Mouse (Mus musculus): ENCODE measurements around the gene Aars2. TPM values are rescaled to one million over a fixed set of nuclear protein-coding genes. Genes with fewer than 3 reads are reported as not detected.
A peak's percentile ranks its signal among the peaks of the same experiment; 100 is the strongest.

The Aars2 gene
- polyA plus RNA-seq, 1 experiment: 10.5 TPM

GRCm38 (mm10) chr17:45468302-45468701 lies 38.3 kb upstream of the Aars2 start:
- H3K27me3 ChIP-seq (ENCODE audit: control insufficient read depth, insufficient read depth, low read length): no peaks in the 10 kb centered on the region
- WGBS: 81% methylated on average over 5 of the region's 5 CpGs
- H3K36me3 ChIP-seq (ENCODE audit: control insufficient read depth, insufficient read depth, low read length): no peaks in the 10 kb centered on the region
- no peaks in the 10 kb centered on the region for H3K4me1 ChIP-seq (ENCODE audit: control insufficient read depth, insufficient read depth, insufficient read length, low read length)
- H3K27ac ChIP-seq (ENCODE audit: insufficient read depth, low read depth, low read length): no peak overlapping the region
- TF ChIP-seq POLR2A (IDR thresholded peaks at IDR 0.05; ENCODE audit: low read depth, low read length) (no peak), CTCF (IDR thresholded peaks at IDR 0.05; ENCODE audit: extremely low read depth, insufficient read length, insufficient replicate concordance, low read depth, low read length) (no peak)
- no peak overlapping the region for H3K4me3 ChIP-seq (ENCODE audit: low read depth, low read length)

- Histone ChIP-seq H3K4me1 (ENCODE audit: control insufficient read depth, insufficient read depth, insufficient read length, low read length) (no peaks in the 10 kb centered on the region), H3K36me3 (ENCODE audit: control insufficient read depth, insufficient read depth, low read length) (no peaks in the 10 kb centered on the region), H3K27ac (ENCODE audit: insufficient read depth, low read depth, low read length) (no peak overlapping the region), H3K4me3 (ENCODE audit: low read depth, low read length) (no peak overlapping the region), H3K27me3 (ENCODE audit: control insufficient read depth, insufficient read depth, low read length) (peaks cover 3% of the 10 kb centered on the region; the same call in 1 of the 2 replicates)
- 76% methylated on average over 7 of the region's 7 CpGs for WGBS
- TF ChIP-seq CTCF (IDR thresholded peaks at IDR 0.05; ENCODE audit: extremely low read depth, insufficient read length, insufficient replicate concordance, low read depth, low read length) (no peak), POLR2A (IDR thresholded peaks at IDR 0.05; ENCODE audit: low read depth, low read length) (no peak)
Observed at GRCm38 (mm10) chr17:45470726-45471125, 35.9 kb upstream of the Aars2 start.

- no peak overlapping the region for H3K27ac ChIP-seq (ENCODE audit: insufficient read depth, low read depth, low read length)
- H3K36me3 ChIP-seq (ENCODE audit: control insufficient read depth, insufficient read depth, low read length): no peaks in the 10 kb centered on the region
- H3K4me1 ChIP-seq (ENCODE audit: control insufficient read depth, insufficient read depth, insufficient read length, low read length): no peaks in the 10 kb centered on the region
- WGBS: 63% methylated on average over 6 of the region's 6 CpGs
- TF ChIP-seq POLR2A (IDR thresholded peaks at IDR 0.05; ENCODE audit: low read depth, low read length): no peak
- no peak for TF ChIP-seq CTCF (IDR thresholded peaks at IDR 0.05; ENCODE audit: extremely low read depth, insufficient read length, insufficient replicate concordance, low read depth, low read length)
- no peak overlapping the region for H3K4me3 ChIP-seq (ENCODE audit: low read depth, low read length)
- peaks cover 3% of the 10 kb centered on the region; the same call in 1 of the 2 replicates for H3K27me3 ChIP-seq (ENCODE audit: control insufficient read depth, insufficient read depth, low read length)
Observed at GRCm38 (mm10) chr17:45473667-45474066, 33.0 kb upstream of the Aars2 start.

- Histone ChIP-seq H3K27ac (ENCODE audit: insufficient read depth, low read depth, low read length) (no peak overlapping the region), H3K36me3 (ENCODE audit: control insufficient read depth, insufficient read depth, low read length) (no peaks in the 10 kb centered on the region), H3K4me3 (ENCODE audit: low read depth, low read length) (no peak overlapping the region), H3K27me3 (ENCODE audit: control insufficient read depth, insufficient read depth, low read length) (peaks cover 3% of the 10 kb centered on the region; the same call in 1 of the 2 replicates), H3K4me1 (ENCODE audit: control insufficient read depth, insufficient read depth, insufficient read length, low read length) (no peaks in the 10 kb centered on the region)
- 69% methylated on average over 8 of the region's 8 CpGs for WGBS
- TF ChIP-seq CTCF (IDR thresholded peaks at IDR 0.05; ENCODE audit: extremely low read depth, insufficient read length, insufficient replicate concordance, low read depth, low read length) (no peak), POLR2A (IDR thresholded peaks at IDR 0.05; ENCODE audit: low read depth, low read length) (no peak)
Observed at GRCm38 (mm10) chr17:45474146-45474545, 32.5 kb upstream of the Aars2 start.

GRCm38 (mm10) chr17:45474669-45475465 lies 31.8 kb upstream of the Aars2 start, which contains the start of gene Spats1:
Gene Spats1, minus strand, starts transcription at chr17:45475415.
- Histone ChIP-seq H3K27me3 (ENCODE audit: control insufficient read depth, insufficient read depth, low read length) (peaks cover 3% of the 10 kb centered on the region; the same call in 1 of the 2 replicates), H3K27ac (ENCODE audit: insufficient read depth, low read depth, low read length) (no peak within 1 kb of the TSS), H3K4me3 (ENCODE audit: low read depth, low read length) (peak within 1 kb of the TSS; percentile 55), H3K4me1 (ENCODE audit: control insufficient read depth, insufficient read depth, insufficient read length, low read length) (no peaks in the 10 kb centered on the region), H3K36me3 (ENCODE audit: control insufficient read depth, insufficient read depth, low read length) (no peaks in the 10 kb centered on the region)
- 5% methylated on average over 30 of the region's 30 CpGs for WGBS
- TF ChIP-seq POLR2A (IDR thresholded peaks at IDR 0.05; ENCODE audit: low read depth, low read length) (no peak), CTCF (IDR thresholded peaks at IDR 0.05; ENCODE audit: extremely low read depth, insufficient read length, insufficient replicate concordance, low read depth, low read length) (no peak)

- 6% methylated on average over 12 of the region's 12 CpGs for WGBS
Observed at GRCm38 (mm10) chr17:45478234-45478825, 28.3 kb upstream of the Aars2 start.

GRCm38 (mm10) chr17:45480429-45480828 lies 26.2 kb upstream of the Aars2 start:
- no peak overlapping the region for H3K4me3 ChIP-seq (ENCODE audit: low read depth, low read length)
- no peaks in the 10 kb centered on the region for H3K36me3 ChIP-seq (ENCODE audit: control insufficient read depth, insufficient read depth, low read length)
- 12% methylated on average over 2 of the region's 2 CpGs for WGBS
- no peak overlapping the region for H3K27ac ChIP-seq (ENCODE audit: insufficient read depth, low read depth, low read length)
- TF ChIP-seq CTCF (IDR thresholded peaks at IDR 0.05; ENCODE audit: extremely low read depth, insufficient read length, insufficient replicate concordance, low read depth, low read length) (no peak), POLR2A (IDR thresholded peaks at IDR 0.05; ENCODE audit: low read depth, low read length) (no peak)
- no peaks in the 10 kb centered on the region; the same call in 1 of the 2 replicates for H3K27me3 ChIP-seq (ENCODE audit: control insufficient read depth, insufficient read depth, low read length)
- no peaks in the 10 kb centered on the region for H3K4me1 ChIP-seq (ENCODE audit: control insufficient read depth, insufficient read depth, insufficient read length, low read length)

More at GRCm38 (mm10) chr17:45478234-45478825, 28.3 kb upstream of the Aars2 start:
- no peak for TF ChIP-seq POLR2A (IDR thresholded peaks at IDR 0.05; ENCODE audit: low read depth, low read length)
- peak; percentile 99; the same call in 1 of the 2 replicates for TF ChIP-seq CTCF (IDR thresholded peaks at IDR 0.05; ENCODE audit: extremely low read depth, insufficient read length, insufficient replicate concordance, low read depth, low read length)
- no peak overlapping the region for H3K27ac ChIP-seq (ENCODE audit: insufficient read depth, low read depth, low read length)
- H3K36me3 ChIP-seq (ENCODE audit: control insufficient read depth, insufficient read depth, low read length): no peaks in the 10 kb centered on the region
- peaks cover 3% of the 10 kb centered on the region; the same call in 1 of the 2 replicates for H3K27me3 ChIP-seq (ENCODE audit: control insufficient read depth, insufficient read depth, low read length)
- H3K4me1 ChIP-seq (ENCODE audit: control insufficient read depth, insufficient read depth, insufficient read length, low read length): no peaks in the 10 kb centered on the region
- no peak overlapping the region for H3K4me3 ChIP-seq (ENCODE audit: low read depth, low read length)

All from small intestine, adult 2 months (tissue).